Mouse (Mus musculus): ENCODE results near the gene Qtrt2. TPM values are rescaled to one million over a fixed set of nuclear protein-coding genes. Genes with fewer than 3 reads are reported as not detected.

Gene Qtrt2
- polyA plus RNA-seq, 1 experiment from 2014 or later = 4.1 TPM

- Histone ChIP-seq H3K4me3 (ENCODE audit: inconsistent target) (no peak overlapping the region), H3K36me3 (ENCODE audit: inconsistent target) (no peaks in the 10 kb centered on the region), H3K79me2 (ENCODE audit: inconsistent target) (no peaks in the 10 kb centered on the region), H3K27ac (no peak overlapping the region)
- 96% methylated on average over 6 of the region's 6 CpGs for WGBS (ENCODE audit: missing documents)
These were observed 108.2 kb downstream of the Qtrt2 start for GRCm38 (mm10) chr16:43818404-43818803.

GRCm38 (mm10) chr16:43816321-43816720, 110.3 kb downstream of the Qtrt2 start:
- Histone ChIP-seq H3K36me3 (ENCODE audit: inconsistent target) (no peaks in the 10 kb centered on the region), H3K27ac (no peak overlapping the region), H3K79me2 (ENCODE audit: inconsistent target) (no peaks in the 10 kb centered on the region), H3K4me3 (ENCODE audit: inconsistent target) (no peak overlapping the region)
- 100% methylated on average over 4 of the region's 5 CpGs for WGBS (ENCODE audit: missing documents)

GRCm38 (mm10) chr16:43814644-43815043, 112.0 kb downstream of the Qtrt2 start:
- 82% methylated on average over 4 of the region's 4 CpGs for WGBS (ENCODE audit: missing documents)
- Histone ChIP-seq H3K79me2 (ENCODE audit: inconsistent target) (no peaks in the 10 kb centered on the region), H3K27ac (no peak overlapping the region), H3K36me3 (ENCODE audit: inconsistent target) (no peaks in the 10 kb centered on the region), H3K4me3 (ENCODE audit: inconsistent target) (no peak overlapping the region)

Other genes starting within 250 kb of the Qtrt2 start
- not detected in 3 replicates for gene Drd3, start 172.8 kb downstream of the Qtrt2 start, polyA plus RNA-seq (2018)
- gene Ccdc191, start 37.0 kb downstream of the Qtrt2 start, polyA plus RNA-seq (2018) = 4.4 to 6.5 TPM (median 5.6 TPM) in 3 replicates
- 0.25 to 0.60 TPM (median 0.47 TPM) in 3 replicates for gene Zdhhc23, start 53.0 kb upstream of the Qtrt2 start, polyA plus RNA-seq (2018)
- gene Gramd1c, start 136.5 kb upstream of the Qtrt2 start, polyA plus RNA-seq (2018) = 0.23 to 0.32 TPM (median 0.32 TPM) in 3 replicates
- gene Atp6v1a, start 212.9 kb upstream of the Qtrt2 start, polyA plus RNA-seq (2018) = 331 to 394 TPM (median 358 TPM) in 3 replicates
- 75.9 to 167 TPM (median 101 TPM) in 3 replicates for gene Naa50, start 213.0 kb upstream of the Qtrt2 start, polyA plus RNA-seq (2018)
- 5.9 to 6.7 TPM (median 6.2 TPM) in 3 replicates for gene Usf3, start 246.4 kb upstream of the Qtrt2 start, polyA plus RNA-seq (2018)

Data from macrophage (primary cell).